Comparison of ENCODE assay signal across 8 mouse cellular contexts in genomic region chr2:157561165-157561836, GRCm38 (mm10). TPM values are rescaled to one million over a fixed set of nuclear protein-coding genes. Genes with fewer than 3 reads are reported as not detected.
DNase-seq lines count a peak whose midpoint lies in the region; ATAC-seq and TF ChIP-seq lines count a peak whose summit lies in the region.

No protein-coding gene starts in this region.

- peak; percentile 53 for ATAC-seq in embryonic facial prominence, embryonic 14.5 days (ENCODE audit: low read depth)
- peak; percentile 71 for ATAC-seq in heart, embryonic 11.5 days (replicated peaks; ENCODE audit: insufficient number of reproducible peaks, low FRiP score, low TSS enrichment)
- ATAC-seq in midbrain, embryonic 15.5 days (replicated peaks), result peak; percentile 11
- ATAC-seq in stomach, embryonic 16.5 days (ENCODE audit: insufficient read depth, low FRiP score), result peak; percentile 79

- TF ChIP-seq POLR2A in liver, adult 2 months (IDR thresholded peaks at IDR 0.05; ENCODE audit: extremely low read depth, insufficient read depth, low read length), result no peak

- H3K4me2 ChIP-seq in embryonic facial prominence, embryonic 14.5 days (ENCODE audit: low read depth, low read length), result peak overlapping the region; percentile 68
- peak overlapping the region; percentile 72 for H3K4me2 ChIP-seq in heart, embryonic 11.5 days
- peak overlapping the region; percentile 83 for H3K4me2 ChIP-seq in midbrain, embryonic 15.5 days
- peak overlapping the region; percentile 74 for H3K4me2 ChIP-seq in stomach, embryonic 16.5 days (ENCODE audit: low read depth, low read length)

- H3K9ac ChIP-seq in embryonic facial prominence, embryonic 14.5 days (ENCODE audit: low read depth, low read length), result peak overlapping the region; percentile 52
- peak overlapping the region; percentile 43; the same call in 1 of the 2 replicates for H3K9ac ChIP-seq in heart, embryonic 11.5 days (ENCODE audit: low read depth, low read length)
- no peak overlapping the region for H3K9ac ChIP-seq in liver, adult 2 months (ENCODE audit: low read depth, low read length)
- peak overlapping the region; percentile 72 for H3K9ac ChIP-seq in midbrain, embryonic 15.5 days
- H3K9ac ChIP-seq in stomach, embryonic 16.5 days (ENCODE audit: low read length), result peak overlapping the region; percentile 44; the same call in 1 of the 2 replicates

- peaks cover 68% of the 10 kb centered on the region for H3K9me3 ChIP-seq in embryonic facial prominence, embryonic 14.5 days (ENCODE audit: control insufficient read depth, low read length)
- peaks cover 22% of the 10 kb centered on the region for H3K9me3 ChIP-seq in heart, embryonic 11.5 days (replicated peaks; ENCODE audit: control insufficient read depth, low read length)
- H3K9me3 ChIP-seq in midbrain, embryonic 15.5 days, result peaks cover 23% of the 10 kb centered on the region; the same call in 1 of the 2 replicates
- H3K9me3 ChIP-seq in stomach, embryonic 16.5 days (replicated peaks; ENCODE audit: control insufficient read depth, low read length), result peaks cover 20% of the 10 kb centered on the region

- H3K4me3 ChIP-seq in brown adipose tissue, adult 24 weeks (ENCODE audit: insufficient read depth, low read depth, low read length), result peak overlapping the region; percentile 41
- H3K4me3 ChIP-seq in embryonic facial prominence, embryonic 14.5 days (ENCODE audit: low read depth, low read length), result peak overlapping the region; percentile 52
- H3K4me3 ChIP-seq in heart, embryonic 11.5 days (ENCODE audit: low read depth, low read length), result peak overlapping the region; percentile 49
- H3K4me3 ChIP-seq in liver, adult 2 months (ENCODE audit: insufficient read depth, low read depth, low read length), result no peak overlapping the region
- H3K4me3 ChIP-seq in midbrain, embryonic 15.5 days, result peak overlapping the region; percentile 56
- H3K4me3 ChIP-seq in stomach, embryonic 16.5 days (replicated peaks; ENCODE audit: low read length), result peak overlapping the region; percentile 42

- peaks cover 52% of the 10 kb centered on the region for H3K79me2 ChIP-seq in liver, adult 2 months (ENCODE audit: control insufficient read depth, insufficient read depth, low read length)

- H3K36me3 ChIP-seq in embryonic facial prominence, embryonic 14.5 days (ENCODE audit: control insufficient read depth, insufficient read depth, low read length), result peaks cover 78% of the 10 kb centered on the region
- H3K36me3 ChIP-seq in heart, embryonic 11.5 days (ENCODE audit: control insufficient read depth, insufficient read depth, low read length), result peaks cover 32% of the 10 kb centered on the region
- H3K36me3 ChIP-seq in liver, adult 2 months (ENCODE audit: control insufficient read depth, insufficient read depth, low read length), result no peaks in the 10 kb centered on the region
- H3K36me3 ChIP-seq in midbrain, embryonic 15.5 days (replicated peaks), result peaks cover 27% of the 10 kb centered on the region
- peaks cover 34% of the 10 kb centered on the region for H3K36me3 ChIP-seq in stomach, embryonic 16.5 days (ENCODE audit: control insufficient read depth, insufficient read depth, low read length)

- 43% methylated on average over 21 of the region's 27 CpGs for WGBS in embryonic facial prominence, embryonic 14.5 days
- WGBS in heart, embryonic 11.5 days (ENCODE audit: insufficient replicate concordance), result 46% methylated on average over 27 of the region's 27 CpGs
- WGBS in liver, adult 2 months, result 54% methylated on average over 27 of the region's 27 CpGs
- 47% methylated on average over 27 of the region's 27 CpGs for WGBS in midbrain, embryonic 15.5 days
- 50% methylated on average over 27 of the region's 27 CpGs for WGBS in stomach, embryonic 16.5 days

- no peak for TF ChIP-seq CTCF in liver, adult 2 months (IDR thresholded peaks at IDR 0.05; ENCODE audit: low read depth, low read length)

- H3K27ac ChIP-seq in brown adipose tissue, adult 24 weeks (replicated peaks; ENCODE audit: low read depth, low read length), result no peak overlapping the region
- H3K27ac ChIP-seq in embryonic facial prominence, embryonic 14.5 days (replicated peaks; ENCODE audit: low read depth, low read length), result no peak overlapping the region
- no peak overlapping the region for H3K27ac ChIP-seq in heart, embryonic 11.5 days (ENCODE audit: low read depth, low read length)
- no peak overlapping the region for H3K27ac ChIP-seq in liver, adult 2 months (replicated peaks; ENCODE audit: insufficient read depth, low read depth, low read length)
- peak overlapping the region; percentile 95 for H3K27ac ChIP-seq in midbrain, embryonic 15.5 days
- no peak overlapping the region; the same call in 1 of the 2 replicates for H3K27ac ChIP-seq in stomach, embryonic 16.5 days (ENCODE audit: low read length)

- no peaks in the 10 kb centered on the region for H3K27me3 ChIP-seq in embryonic facial prominence, embryonic 14.5 days (replicated peaks; ENCODE audit: control insufficient read depth, insufficient read depth, low read length)
- H3K27me3 ChIP-seq in heart, embryonic 11.5 days (ENCODE audit: control insufficient read depth, insufficient read depth, low read length), result no peaks in the 10 kb centered on the region
- H3K27me3 ChIP-seq in liver, adult 2 months (ENCODE audit: control insufficient read depth, insufficient read depth, low read length), result no peaks in the 10 kb centered on the region
- H3K27me3 ChIP-seq in midbrain, embryonic 15.5 days (replicated peaks), result no peaks in the 10 kb centered on the region
- no peaks in the 10 kb centered on the region for H3K27me3 ChIP-seq in stomach, embryonic 16.5 days (ENCODE audit: control insufficient read depth, insufficient read depth, low read length)

- peaks cover 7% of the 10 kb centered on the region for H3K4me1 ChIP-seq in brown adipose tissue, adult 24 weeks (ENCODE audit: control insufficient read depth, insufficient read depth, insufficient read length, low read length)
- peaks cover 23% of the 10 kb centered on the region for H3K4me1 ChIP-seq in embryonic facial prominence, embryonic 14.5 days (ENCODE audit: control insufficient read depth, insufficient read depth, low read length)
- H3K4me1 ChIP-seq in heart, embryonic 11.5 days (ENCODE audit: control insufficient read depth, insufficient read depth, low read length), result peaks cover 13% of the 10 kb centered on the region; the same call in 1 of the 2 replicates
- peaks cover 10% of the 10 kb centered on the region for H3K4me1 ChIP-seq in liver, adult 2 months (ENCODE audit: control insufficient read depth, insufficient read depth, low read length)
- H3K4me1 ChIP-seq in midbrain, embryonic 15.5 days, result peaks cover 43% of the 10 kb centered on the region
- peaks cover 15% of the 10 kb centered on the region for H3K4me1 ChIP-seq in stomach, embryonic 16.5 days (ENCODE audit: control insufficient read depth, insufficient read depth, low read length)

- DNase-seq in embryonic facial prominence, embryonic 14.5 days (ENCODE audit: low spot score), result peak; percentile 95
- peak; percentile 93 for DNase-seq in kidney, adult 9 months
- DNase-seq in liver, adult 2 months (ENCODE audit: extremely low read depth, low read depth, low spot score), result peak; percentile 88
- no peak for DNase-seq in spleen, postnatal 4 days (ENCODE audit: low spot score in 2 of 2)

RNA-seq across cellular contexts. Expression of gene Nnat, which starts 1.4 kb away (rescaled TPM):
- 143 and 188 TPM in 2 replicates for polyA plus RNA-seq in brown adipose tissue, adult 24 weeks (2012; ENCODE audit: insufficient read depth, insufficient read length, missing spikeins)
- polyA plus RNA-seq in embryonic facial prominence, embryonic 14.5 days (2014; fragmentation: Nextera tagmentation; extraction: Ambion mirVana), result 348 and 416 TPM in 2 replicates
- polyA plus RNA-seq in heart, embryonic 11.5 days (2014; fragmentation: Nextera tagmentation; extraction: Ambion mirVana), result 145 and 201 TPM in 2 replicates
- 0.34 TPM in 1 of 2 replicates, not detected in the other for total RNA-seq in liver, adult 2 months (2014; rRNA removed)
- 0.24 TPM in 1 of 2 replicates, not detected in the other for polyA plus RNA-seq in liver, adult 2 months (2012; rRNA removed)
- 10,539 and 10,900 TPM in 2 replicates for polyA plus RNA-seq in midbrain, embryonic 15.5 days (2015; fragmentation: Nextera tagmentation; extraction: Ambion mirVana)
- 268 and 304 TPM in 2 replicates for polyA plus RNA-seq in stomach, embryonic 16.5 days (2015; fragmentation: Nextera tagmentation; extraction: Ambion mirVana)

RNA-seq across cellular contexts. Expression of gene Blcap, which starts 9.8 kb away (rescaled TPM):
- 71.0 and 74.7 TPM in 2 replicates for polyA plus RNA-seq in brown adipose tissue, adult 24 weeks (2012; ENCODE audit: insufficient read depth, insufficient read length, missing spikeins)
- 64.6 and 66.7 TPM in 2 replicates for polyA plus RNA-seq in embryonic facial prominence, embryonic 14.5 days (2014; fragmentation: Nextera tagmentation; extraction: Ambion mirVana)
- polyA plus RNA-seq in heart, embryonic 11.5 days (2014; fragmentation: Nextera tagmentation; extraction: Ambion mirVana), result 36.5 and 42.1 TPM in 2 replicates
- 14.1 and 16.3 TPM in 2 replicates for total RNA-seq in liver, adult 2 months (2014; rRNA removed)
- polyA plus RNA-seq in liver, adult 2 months (2012; rRNA removed), result 33.1 and 37.9 TPM in 2 replicates
- 332 and 336 TPM in 2 replicates for polyA plus RNA-seq in midbrain, embryonic 15.5 days (2015; fragmentation: Nextera tagmentation; extraction: Ambion mirVana)
- 45.3 and 50.0 TPM in 2 replicates for polyA plus RNA-seq in stomach, embryonic 16.5 days (2015; fragmentation: Nextera tagmentation; extraction: Ambion mirVana)

Comparison
In these comparisons a context has a peak if more than half of its experiments do, and no peak if none do; other contexts are left out.
1. ATAC-seq: peak in every context shown above with its lines; median percentile 79 in stomach, embryonic 16.5 days; 71 in heart, embryonic 11.5 days; 53 in embryonic facial prominence, embryonic 14.5 days; 11 in midbrain, embryonic 15.5 days.
2. DNase-seq: peak in embryonic facial prominence, embryonic 14.5 days (single experiment), kidney, adult 9 months (single experiment) and liver, adult 2 months (single experiment); none in spleen, postnatal 4 days (0 of 2).
3. RNA of gene Nnat, which starts 1.4 kb away (polyA plus RNA-seq): 10,539 to 10,900 TPM in midbrain, embryonic 15.5 days, 348 to 416 TPM in embryonic facial prominence, embryonic 14.5 days, 268 to 304 TPM in stomach, embryonic 16.5 days, 145 to 201 TPM in heart, embryonic 11.5 days and 143 to 188 TPM in brown adipose tissue, adult 24 weeks; 0.24 TPM in liver, adult 2 months; every median in the first group is over 100 times any median in the second.
4. Peak in every context shown above with its lines, with median percentiles within 50 percentile points of each other: H3K4me2 ChIP-seq.